ENCODE assay signal across 8 mouse cellular contexts in genomic region chr2:125247108-125247961, GRCm38 (mm10). TPM values are rescaled to one million over a fixed set of nuclear protein-coding genes. Genes with fewer than 3 reads are reported as not detected.
DNase-seq lines count a peak whose midpoint lies in the region; ATAC-seq and TF ChIP-seq lines count a peak whose summit lies in the region.

TSS of gene Dut (plus strand) at chr2:125247190.

- peak within 1 kb of the TSS; percentile 70 for H3K4me3 ChIP-seq in hindbrain, embryonic 13.5 days

- under 1% methylated on average over 86 of the region's 96 CpGs for WGBS in hindbrain, embryonic 13.5 days

- no peaks in the 10 kb centered on the region for H3K27me3 ChIP-seq in Patski
- no peaks in the 10 kb centered on the region for H3K27me3 ChIP-seq in hindbrain, embryonic 13.5 days

- H3K4me1 ChIP-seq in hindbrain, embryonic 13.5 days (replicated peaks) = peaks cover 15% of the 10 kb centered on the region

- in situ Hi-C loops in Patski (cut with MboI; ENCODE audit: low pct_unique_long_range_greater_than_20kb) = no loop called here

- peak within 1 kb of the TSS; percentile 79 for H3K9ac ChIP-seq in hindbrain, embryonic 13.5 days

- CTCF ChIA-PET in Patski (lab: Charles Lee) = no interaction called here

- H3K36me3 ChIP-seq in hindbrain, embryonic 13.5 days = peaks cover 4% of the 10 kb centered on the region; the same call in 1 of the 2 replicates

- DNase-seq in Patski (ENCODE audit: low read depth, low spot score) = peak; percentile 76
- DNase-seq in cerebellum, postnatal 14 days = peak; percentile 97 to 98
- DNase-seq in frontal cortex, postnatal 14 days (ENCODE audit: low spot score in 2 of 2) = peak; percentile 77 to 82
- DNase-seq in layer of hippocampus, postnatal 25 days (ENCODE audit: extremely low spot score in 1 of 2, low spot score in 1 of 2) = peak; percentile 64 to 76
- DNase-seq in lung, postnatal 25 days (ENCODE audit: low spot score) = peak; percentile 95
- DNase-seq in retina, embryonic 14.5 days (ENCODE audit: low spot score) = peak; percentile 96
- DNase-seq in thymus, postnatal 4 days = peak; percentile 94

- POLR2A ChIA-PET in Patski (lab: Charles Lee) = no interaction called here

- H3K27ac ChIP-seq in hindbrain, embryonic 13.5 days = peak within 1 kb of the TSS; percentile 92

- no peaks in the 10 kb centered on the region for H3K9me3 ChIP-seq in hindbrain, embryonic 13.5 days

- peak; percentile 99 for ATAC-seq in Patski
- ATAC-seq in hindbrain, embryonic 13.5 days (ENCODE audit: low FRiP score) = peak; percentile 100

- TF ChIP-seq CTCF in Patski (IDR thresholded peaks at IDR 0.05) = peak; percentile 47

- peak within 1 kb of the TSS; percentile 72 for H3K4me2 ChIP-seq in hindbrain, embryonic 13.5 days

RNA-seq across cellular contexts. Expression of gene Dut, which starts in this region (rescaled TPM):
- 114 TPM for polyA plus RNA-seq in Patski (2021)
- polyA plus RNA-seq in hindbrain, embryonic 13.5 days (2015; fragmentation: Nextera tagmentation; extraction: Ambion mirVana) = 75.4 and 80.9 TPM in 2 replicates
- total RNA-seq in layer of hippocampus, postnatal 25 days (2021) = 10 to 100 TPM; 25.9 to 34.0 TPM

Comparison
In these comparisons a context has a peak if more than half of its experiments do, and no peak if none do; other contexts are left out.
1. Peak in every context shown above with its lines: DNase-seq, ATAC-seq, H3K4me3 ChIP-seq and H3K27ac ChIP-seq.